Mouse (Mus musculus): ENCODE measurements around the gene Plp2. TPM values are rescaled to one million over a fixed set of nuclear protein-coding genes. Genes with fewer than 3 reads are reported as not detected.

The Plp2 gene
- polyA plus RNA-seq, 1 experiment from 2014 or later: 36.8 TPM

DNA sequence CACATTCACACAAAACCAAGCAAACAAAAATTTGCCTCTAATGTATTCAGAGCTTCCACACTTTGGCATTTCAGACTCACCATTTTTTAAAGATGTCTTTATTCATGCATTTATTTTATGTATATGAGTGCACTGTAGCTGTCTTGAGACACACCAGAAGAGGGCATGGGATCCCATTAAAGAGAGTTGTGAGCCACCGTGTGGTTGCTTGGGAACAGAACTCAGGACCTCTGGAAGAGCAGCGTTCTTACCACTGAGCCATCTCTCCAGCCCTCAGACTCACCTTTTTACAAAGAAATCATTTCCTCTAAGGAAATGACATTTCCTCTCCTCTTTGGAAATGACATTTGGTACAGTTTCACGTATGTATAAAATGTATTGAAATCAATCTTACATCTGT, 7.8 kb upstream of the Plp2 start:
- Histone ChIP-seq H3K9ac (replicated peaks) (no peak overlapping the region), H3K27ac (replicated peaks) (no peak overlapping the region), H3K9me3 (no peaks in the 10 kb centered on the region), H3K4me1 (no peaks in the 10 kb centered on the region), H3K4me2 (replicated peaks) (no peak overlapping the region), H3K36me3 (no peaks in the 10 kb centered on the region), H3K4me3 (no peak overlapping the region), H3K27me3 (no peaks in the 10 kb centered on the region)
- ATAC-seq (replicated peaks): no peak
- WGBS: 44% methylated on average over 3 of the region's 3 CpGs

DNA sequence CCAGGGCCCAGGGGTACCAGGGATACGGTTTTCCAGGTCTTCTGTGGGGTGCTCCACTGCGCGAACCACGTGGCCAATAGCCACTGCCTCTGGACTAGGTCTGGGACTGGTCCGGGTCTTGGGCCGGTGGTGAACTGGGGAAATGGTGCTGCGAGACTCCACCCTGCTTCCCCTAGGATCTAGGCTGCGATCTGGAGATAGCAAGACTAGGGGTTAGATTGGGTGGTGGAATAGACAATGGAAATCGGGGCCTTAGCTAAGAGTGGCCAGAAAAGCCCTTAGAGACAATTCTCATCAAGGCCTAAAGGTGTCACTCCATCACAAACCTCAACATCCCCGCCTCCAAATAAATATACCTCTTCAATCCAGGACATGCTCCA, 3.8 kb upstream of the Plp2 start:
- no peaks in the 10 kb centered on the region for H3K9me3 ChIP-seq
- no peak overlapping the region for H3K27ac ChIP-seq (replicated peaks)
- H3K9ac ChIP-seq (replicated peaks): no peak overlapping the region
- 44% methylated on average over 10 of the region's 10 CpGs for WGBS
- no peak for ATAC-seq (replicated peaks)
- no peaks in the 10 kb centered on the region for H3K27me3 ChIP-seq
- H3K4me1 ChIP-seq: no peaks in the 10 kb centered on the region
- H3K4me2 ChIP-seq (replicated peaks): peak overlapping the region; percentile 41
- no peaks in the 10 kb centered on the region for H3K36me3 ChIP-seq
- H3K4me3 ChIP-seq: peak overlapping the region; percentile 27

DNA sequence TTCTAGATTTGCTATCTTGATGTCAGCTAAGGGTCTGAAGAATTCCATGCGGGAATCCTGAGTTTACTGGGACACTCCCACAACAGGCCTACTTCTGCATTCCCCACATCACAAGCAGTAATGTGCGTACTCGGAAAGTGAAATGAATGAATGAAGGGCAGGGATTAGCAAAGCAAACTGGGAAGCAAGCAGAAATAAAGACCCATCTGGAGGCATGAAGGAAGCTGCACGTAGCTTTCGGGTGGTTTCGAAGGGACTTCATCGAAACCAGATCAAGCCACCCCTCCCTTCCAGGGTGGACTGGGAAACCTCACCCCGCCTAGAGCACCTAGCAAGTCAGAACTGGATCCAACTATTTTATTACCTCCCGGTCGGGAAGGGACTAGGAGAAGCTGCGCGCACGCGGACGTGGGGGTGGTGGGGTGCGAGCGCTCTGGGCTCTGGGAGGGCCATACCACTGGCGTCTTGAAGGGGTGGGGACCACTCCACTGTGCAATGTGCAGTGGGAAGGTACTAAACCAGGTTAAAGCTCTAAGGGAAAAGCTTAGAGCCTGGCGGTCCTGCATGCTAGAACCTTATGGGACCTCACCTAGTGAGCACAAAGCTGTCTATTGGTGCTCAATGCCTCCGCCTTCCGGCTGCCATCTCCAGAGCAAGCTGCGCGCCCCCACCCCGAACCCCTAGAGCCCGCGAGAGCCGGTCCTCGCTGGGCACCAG, 3.3 kb upstream of the Plp2 start:
- no peaks in the 10 kb centered on the region for H3K27me3 ChIP-seq
- peak overlapping the region; percentile 41 for H3K4me2 ChIP-seq (replicated peaks)
- no peaks in the 10 kb centered on the region for H3K9me3 ChIP-seq
- WGBS: 37% methylated on average over 28 of the region's 28 CpGs
- no peak overlapping the region for H3K27ac ChIP-seq (replicated peaks)
- H3K36me3 ChIP-seq: no peaks in the 10 kb centered on the region
- no peaks in the 10 kb centered on the region for H3K4me1 ChIP-seq
- peak overlapping the region; percentile 27 for H3K4me3 ChIP-seq
- ATAC-seq (replicated peaks): no peak
- peak overlapping the region; percentile 24; the same call in 1 of the 2 replicates for H3K9ac ChIP-seq (replicated peaks)

DNA sequence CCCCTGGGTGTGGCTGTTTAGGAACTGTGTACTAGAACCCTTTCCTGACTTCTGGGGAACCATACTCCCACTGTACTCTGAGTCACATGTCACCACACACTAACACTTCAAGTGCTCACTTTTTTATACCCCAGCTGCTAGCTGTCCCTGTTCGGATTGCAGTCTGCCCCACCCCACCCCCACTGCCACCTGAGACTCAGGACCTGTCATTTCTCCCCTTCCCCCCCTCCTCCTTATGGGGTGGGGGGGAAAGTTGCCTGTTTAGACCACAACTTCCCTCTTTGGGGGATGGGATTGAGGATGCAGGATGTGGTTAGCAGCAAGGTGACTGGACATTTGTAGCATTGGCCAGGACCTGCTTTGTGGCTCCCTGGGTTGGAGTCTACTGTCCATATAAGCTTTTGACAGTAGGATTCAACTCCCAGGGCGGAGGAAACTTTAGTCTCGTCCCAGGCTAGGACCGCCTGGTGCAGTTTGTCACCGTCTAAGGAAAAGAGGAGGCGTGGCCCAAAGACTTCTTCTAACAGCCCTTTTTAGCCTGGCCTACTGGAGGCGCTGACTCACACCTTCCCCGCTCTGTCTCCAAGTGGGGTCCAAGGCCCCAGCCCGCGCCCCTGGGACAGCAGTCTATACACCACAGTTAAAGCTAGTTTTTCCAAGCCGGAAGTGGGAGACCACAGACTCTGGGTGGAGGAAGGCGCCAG, 2.5 kb upstream of the Plp2 start:
- no peaks in the 10 kb centered on the region for H3K4me1 ChIP-seq
- H3K4me3 ChIP-seq: no peak overlapping the region
- H3K36me3 ChIP-seq: no peaks in the 10 kb centered on the region
- H3K9me3 ChIP-seq: no peaks in the 10 kb centered on the region
- no peak for ATAC-seq (replicated peaks)
- H3K27me3 ChIP-seq: no peaks in the 10 kb centered on the region
- no peak overlapping the region for H3K9ac ChIP-seq (replicated peaks)
- 0 out of 2 replicates have a peak overlapping the region, but pooled peaks have one; percentile 41 for H3K4me2 ChIP-seq (replicated peaks)
- H3K27ac ChIP-seq (replicated peaks): no peak overlapping the region
- 53% methylated on average over 12 of the region's 12 CpGs for WGBS

DNA sequence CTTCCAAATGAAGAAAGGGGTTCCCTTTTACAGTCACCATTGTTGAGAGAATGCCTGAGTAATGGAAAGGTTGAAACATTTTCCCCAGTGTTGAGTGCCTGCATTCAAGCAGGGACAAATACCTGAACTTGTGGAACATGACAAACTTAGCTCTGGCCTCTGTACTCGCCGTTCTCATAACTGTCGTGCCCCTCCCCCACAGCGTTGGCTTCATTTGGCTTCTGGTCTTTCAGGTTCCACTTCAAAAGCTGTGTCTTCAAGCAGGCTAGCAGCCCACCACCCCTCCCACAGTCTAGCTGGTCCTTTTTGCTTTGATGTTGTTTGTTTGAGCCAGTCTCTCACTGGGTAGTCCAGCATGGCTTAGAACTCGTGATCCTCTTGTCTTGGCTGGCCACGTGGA, 1.5 kb upstream of the Plp2 start:
- no peak overlapping the region for H3K4me2 ChIP-seq (replicated peaks)
- no peak for ATAC-seq (replicated peaks)
- no peaks in the 10 kb centered on the region for H3K9me3 ChIP-seq
- no peaks in the 10 kb centered on the region for H3K36me3 ChIP-seq
- WGBS: 63% methylated on average over 6 of the region's 6 CpGs
- no peak overlapping the region for H3K27ac ChIP-seq (replicated peaks)
- no peak overlapping the region for H3K4me3 ChIP-seq
- H3K27me3 ChIP-seq: no peaks in the 10 kb centered on the region
- no peak overlapping the region for H3K9ac ChIP-seq (replicated peaks)
- no peaks in the 10 kb centered on the region for H3K4me1 ChIP-seq

DNA sequence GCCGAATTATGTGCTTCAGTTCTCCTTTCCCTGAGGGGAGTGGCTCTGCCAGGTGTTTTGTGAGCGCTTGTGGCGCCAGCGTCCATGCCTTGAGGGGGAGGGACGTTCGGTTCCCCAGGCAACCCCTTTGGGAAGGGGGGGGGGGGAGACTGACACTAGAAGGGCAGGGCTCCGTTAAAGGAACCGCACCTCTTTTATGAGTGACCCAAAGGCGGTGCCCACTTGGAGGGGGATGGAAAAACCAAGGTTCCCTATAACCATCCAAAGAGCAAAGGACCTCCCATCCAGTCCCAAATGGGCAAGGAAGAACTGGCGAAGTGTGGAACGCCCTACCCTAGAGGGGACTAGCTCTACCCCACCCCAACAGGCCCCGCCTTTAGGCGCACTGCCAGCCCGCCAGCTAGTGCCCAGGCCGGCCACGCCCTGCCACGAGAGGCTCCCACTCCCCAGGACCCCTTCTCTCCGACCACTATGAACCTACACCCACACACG, 754 bp downstream of the Plp2 start:
- Histone ChIP-seq H3K4me3 (peak overlapping the region; percentile 49), H3K27ac (replicated peaks) (peak overlapping the region; percentile 70), H3K9ac (replicated peaks) (peak overlapping the region; percentile 52), H3K4me2 (replicated peaks) (peak overlapping the region; percentile 52), H3K36me3 (no peaks in the 10 kb centered on the region), H3K27me3 (no peaks in the 10 kb centered on the region), H3K4me1 (no peaks in the 10 kb centered on the region), H3K9me3 (no peaks in the 10 kb centered on the region)
- whole genome bisulfite sequencing: 24% methylated on average over 18 of the region's 19 CpGs
- ATAC-seq (replicated peaks): peak; percentile 81

DNA sequence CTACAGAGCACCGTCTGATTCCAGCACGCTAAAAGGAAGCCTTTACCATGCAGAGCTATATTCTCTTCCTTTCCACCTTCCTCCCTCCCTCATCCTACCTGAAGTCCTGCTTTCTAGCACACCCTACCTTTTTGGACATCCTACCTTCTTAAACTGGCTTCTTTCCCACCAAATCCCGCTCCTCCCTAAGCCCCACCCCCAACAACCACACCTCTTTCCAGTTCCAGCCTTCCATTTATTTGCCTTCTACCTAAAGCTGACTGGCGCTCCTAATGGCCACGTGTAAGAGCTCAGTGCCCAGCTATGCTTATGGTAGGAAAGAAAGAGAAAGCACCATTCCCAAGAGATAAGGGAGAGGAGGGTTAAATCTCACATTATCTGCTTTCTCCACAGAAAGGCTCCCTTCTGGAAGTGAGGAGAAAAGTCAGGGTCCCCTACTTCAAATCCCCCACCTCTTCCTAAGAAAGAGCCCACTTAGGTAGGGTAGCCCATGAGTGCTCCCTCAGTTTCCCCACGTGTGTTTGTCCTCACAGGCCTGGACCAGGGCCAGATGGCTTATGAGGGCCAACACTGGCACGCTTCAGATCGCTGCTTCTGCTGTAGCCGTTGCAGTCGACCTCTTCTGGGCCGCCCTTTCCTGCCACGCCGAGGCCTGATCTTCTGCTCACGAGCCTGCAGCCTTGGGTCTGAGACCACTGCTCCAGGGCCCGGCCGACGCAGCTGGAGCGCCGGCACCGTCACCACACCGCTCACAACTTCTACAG, 5.3 kb downstream of the Plp2 start:
- no peaks in the 10 kb centered on the region for H3K36me3 ChIP-seq
- H3K4me3 ChIP-seq: no peak overlapping the region
- no peaks in the 10 kb centered on the region for H3K27me3 ChIP-seq
- H3K9me3 ChIP-seq: no peaks in the 10 kb centered on the region
- H3K9ac ChIP-seq (replicated peaks): no peak overlapping the region
- H3K27ac ChIP-seq (replicated peaks): no peak overlapping the region
- WGBS: 77% methylated on average over 21 of the region's 21 CpGs
- no peak for ATAC-seq (replicated peaks)
- no peak overlapping the region for H3K4me2 ChIP-seq (replicated peaks)
- no peaks in the 10 kb centered on the region for H3K4me1 ChIP-seq

DNA sequence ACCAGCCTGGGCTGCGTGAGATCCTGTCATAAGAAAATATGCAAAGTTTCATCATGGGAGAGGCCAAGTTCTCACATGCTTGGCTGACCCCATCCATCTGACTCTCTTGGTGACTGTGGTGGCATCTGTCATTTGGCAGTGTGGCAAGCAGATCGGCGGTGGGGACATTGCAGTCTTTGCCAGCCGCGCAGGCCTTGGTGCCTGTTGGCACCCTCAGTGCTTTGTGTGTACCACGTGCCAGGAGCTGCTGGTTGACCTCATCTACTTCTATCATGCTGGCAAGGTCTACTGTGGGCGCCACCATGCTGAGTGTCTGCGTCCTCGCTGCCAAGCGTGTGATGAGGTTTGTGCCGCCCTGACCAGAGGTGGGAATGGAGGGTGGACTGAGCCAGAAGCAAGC, 6.4 kb downstream of the Plp2 start:
- Histone ChIP-seq H3K4me2 (replicated peaks) (no peak overlapping the region), H3K9me3 (no peaks in the 10 kb centered on the region), H3K9ac (replicated peaks) (no peak overlapping the region), H3K4me1 (no peaks in the 10 kb centered on the region), H3K36me3 (no peaks in the 10 kb centered on the region), H3K27me3 (no peaks in the 10 kb centered on the region), H3K4me3 (no peak overlapping the region), H3K27ac (replicated peaks) (no peak overlapping the region)
- WGBS: 88% methylated on average over 11 of the region's 11 CpGs
- no peak for ATAC-seq (replicated peaks)

DNA sequence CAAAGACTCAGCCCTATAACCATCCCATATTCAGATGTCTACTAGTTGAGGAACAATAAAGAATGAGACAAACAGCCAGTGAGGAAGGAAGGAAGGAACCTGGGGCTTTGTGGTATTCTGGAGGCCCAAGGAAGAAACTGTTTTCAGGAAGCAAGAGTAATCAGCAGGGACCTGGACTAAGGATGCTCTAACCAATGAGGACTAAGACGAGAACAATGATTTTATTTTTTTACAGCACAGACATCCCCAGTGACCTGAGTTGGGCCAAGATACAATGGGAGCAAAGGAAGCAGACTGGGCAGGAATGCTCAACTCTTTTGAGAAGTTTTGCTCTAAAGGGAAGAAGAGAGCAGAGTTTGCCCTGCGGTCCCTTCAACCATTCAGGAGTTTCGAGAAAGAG, 8.3 kb downstream of the Plp2 start:
- Histone ChIP-seq H3K27ac (replicated peaks) (no peak overlapping the region), H3K4me2 (replicated peaks) (no peak overlapping the region), H3K27me3 (no peaks in the 10 kb centered on the region), H3K9me3 (no peaks in the 10 kb centered on the region), H3K36me3 (no peaks in the 10 kb centered on the region), H3K4me3 (no peak overlapping the region), H3K4me1 (0 out of 2 replicates have a peak, but pooled peaks cover 4% of the 10 kb centered on the region), H3K9ac (replicated peaks) (no peak overlapping the region)
- WGBS: 90% methylated on average over 3 of the region's 3 CpGs
- no peak for ATAC-seq (replicated peaks)

DNA sequence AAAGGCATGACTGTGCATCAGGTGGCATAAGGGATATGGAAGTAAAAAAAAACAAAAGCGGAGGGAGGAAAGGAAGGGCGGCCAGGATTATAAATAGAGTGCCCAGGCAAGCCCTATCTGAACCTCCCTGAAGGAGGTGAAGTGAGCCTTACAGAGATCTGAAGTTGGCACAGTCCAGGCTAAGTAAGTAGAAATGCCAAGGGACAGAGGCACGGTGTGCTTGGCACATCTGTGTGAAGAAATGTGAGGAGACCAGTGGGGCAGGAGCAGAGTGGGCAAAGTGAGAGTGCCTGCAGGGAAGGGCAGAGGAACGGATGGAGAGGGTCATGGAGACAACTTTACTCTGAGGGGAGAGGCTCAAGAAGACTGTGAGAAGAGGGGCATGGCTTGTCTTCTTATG, 10.1 kb downstream of the Plp2 start:
- 86% methylated on average over 4 of the region's 4 CpGs for WGBS
- H3K4me3 ChIP-seq: no peak overlapping the region
- no peak for ATAC-seq (replicated peaks)
- H3K9me3 ChIP-seq: no peaks in the 10 kb centered on the region
- no peak overlapping the region for H3K4me2 ChIP-seq (replicated peaks)
- no peaks in the 10 kb centered on the region for H3K36me3 ChIP-seq
- no peak overlapping the region for H3K9ac ChIP-seq (replicated peaks)
- H3K27me3 ChIP-seq: no peaks in the 10 kb centered on the region
- no peak overlapping the region for H3K27ac ChIP-seq (replicated peaks)
- 0 out of 2 replicates have a peak, but pooled peaks cover 4% of the 10 kb centered on the region for H3K4me1 ChIP-seq

DNA sequence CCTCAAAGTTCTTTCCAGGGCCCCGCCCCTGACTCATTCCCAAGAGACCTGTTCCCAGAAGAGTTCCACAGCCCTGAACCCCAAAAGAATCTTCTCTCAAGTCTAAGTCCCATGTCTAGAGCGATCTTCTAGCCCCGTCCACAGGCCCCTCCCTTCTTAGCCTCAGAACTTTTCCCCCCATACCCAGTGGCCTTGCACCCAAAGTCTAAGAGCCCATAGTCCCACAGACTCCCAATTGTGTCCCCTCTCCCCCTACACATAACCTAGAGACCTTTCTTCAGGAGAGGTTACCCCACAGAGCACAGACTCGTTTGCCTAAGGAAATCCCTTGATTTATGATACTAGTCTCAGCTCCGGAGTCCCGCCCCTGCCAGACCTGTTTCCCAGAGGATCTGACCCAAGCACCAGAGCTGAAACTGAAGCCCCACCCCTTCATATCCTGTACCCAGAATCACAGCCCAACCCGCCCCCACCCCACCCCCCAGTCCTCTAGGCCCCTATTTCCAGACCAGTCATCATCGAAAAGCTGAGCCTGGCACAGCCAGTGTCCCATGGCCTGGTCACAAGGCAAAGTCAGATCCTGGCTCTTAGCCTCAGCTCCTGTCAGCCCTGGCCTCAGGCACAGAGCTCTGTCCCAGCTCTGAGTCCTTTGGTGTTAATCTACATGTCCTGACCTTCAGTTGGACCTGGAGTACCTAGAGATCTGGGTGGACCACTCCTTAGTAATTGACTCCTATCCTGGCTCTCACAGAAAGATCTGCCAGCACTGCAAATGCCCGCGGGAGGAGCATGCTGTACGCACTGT, 12.2 kb downstream of the Plp2 start:
- Histone ChIP-seq H3K27me3 (no peaks in the 10 kb centered on the region), H3K9me3 (no peaks in the 10 kb centered on the region), H3K9ac (replicated peaks) (no peak overlapping the region), H3K4me1 (0 out of 2 replicates have a peak, but pooled peaks cover 4% of the 10 kb centered on the region), H3K36me3 (no peaks in the 10 kb centered on the region), H3K27ac (replicated peaks) (no peak overlapping the region), H3K4me2 (replicated peaks) (no peak overlapping the region), H3K4me3 (no peak overlapping the region)
- 57% methylated on average over 11 of the region's 11 CpGs for WGBS
- ATAC-seq (replicated peaks): no peak

Data from forebrain, embryonic 15.5 days (tissue).